Mouse (Mus musculus): ENCODE data around the gene Mtx3.

- TF ChIP-seq CTCF (IDR thresholded peaks at IDR 0.05; ENCODE audit: insufficient read depth, low read depth, low read length) (no peak), POLR2A (IDR thresholded peaks at IDR 0.05; ENCODE audit: insufficient read depth, low read depth, low read length) (no peak)
These were observed 35.4 kb downstream of the Mtx3 start for GRCm38 (mm10) chr13:92879933-92880332.

Measured in olfactory bulb, adult 2 months (tissue).